Mouse (Mus musculus) cerebellum, adult 8-10 months (tissue): ENCODE results near the gene Snx30.

Source experiments
- DNase-seq: peaks from one replicate; pipeline ENCODE4 v3.0.0; 2022

Gene Snx30

DNA sequence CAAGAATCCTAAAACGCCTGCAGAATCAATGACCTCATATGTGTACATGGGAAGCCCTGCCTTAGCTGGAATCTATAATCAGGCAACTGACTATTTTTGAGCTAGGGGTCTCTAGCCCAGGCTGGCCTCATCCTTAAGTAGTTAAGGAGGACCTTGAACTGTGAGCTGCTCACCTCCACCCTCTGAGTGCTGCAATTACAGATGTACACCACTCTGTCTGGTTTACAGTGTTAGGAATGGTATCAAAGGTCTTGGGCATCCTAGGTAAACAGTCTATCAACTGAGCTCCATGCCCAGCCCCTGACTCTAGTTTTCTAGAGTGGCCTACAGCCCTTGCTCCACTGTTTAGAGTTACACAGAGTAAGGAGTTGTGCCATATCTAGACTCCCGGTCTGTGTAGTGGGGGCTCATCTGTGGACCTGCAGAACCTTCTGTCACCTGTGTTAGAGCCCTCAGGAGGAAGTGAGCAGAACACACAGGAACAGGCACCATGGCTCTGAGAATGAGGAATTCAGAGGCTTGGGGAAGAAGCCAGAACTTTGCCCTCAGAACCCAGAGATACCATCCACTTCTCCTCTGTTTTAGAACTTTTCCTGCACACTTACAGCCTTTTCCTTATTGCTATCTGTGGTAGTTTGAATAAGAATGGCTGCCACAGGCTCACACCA lies 9.7 kb upstream of the Snx30 start:
- DNase-seq = no peak

DNA sequence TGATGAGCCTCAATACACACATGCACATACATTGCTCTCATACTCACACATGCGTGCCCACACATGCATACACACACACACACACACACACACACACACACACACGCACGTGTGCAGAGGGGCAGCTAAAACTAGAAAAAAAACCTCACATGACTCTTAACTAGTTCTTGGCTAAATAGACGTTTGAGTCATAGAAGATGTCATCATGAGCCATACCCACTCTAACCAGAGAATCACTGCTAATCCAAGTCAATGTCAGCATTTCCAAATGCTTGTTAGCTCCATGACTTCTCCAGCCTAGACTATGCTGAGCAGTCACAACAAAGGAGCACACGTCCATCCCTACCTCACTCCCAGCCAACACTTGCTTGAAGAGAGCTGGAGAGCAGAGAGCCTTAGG lies 5.5 kb upstream of the Snx30 start:
- no peak for DNase-seq

DNA sequence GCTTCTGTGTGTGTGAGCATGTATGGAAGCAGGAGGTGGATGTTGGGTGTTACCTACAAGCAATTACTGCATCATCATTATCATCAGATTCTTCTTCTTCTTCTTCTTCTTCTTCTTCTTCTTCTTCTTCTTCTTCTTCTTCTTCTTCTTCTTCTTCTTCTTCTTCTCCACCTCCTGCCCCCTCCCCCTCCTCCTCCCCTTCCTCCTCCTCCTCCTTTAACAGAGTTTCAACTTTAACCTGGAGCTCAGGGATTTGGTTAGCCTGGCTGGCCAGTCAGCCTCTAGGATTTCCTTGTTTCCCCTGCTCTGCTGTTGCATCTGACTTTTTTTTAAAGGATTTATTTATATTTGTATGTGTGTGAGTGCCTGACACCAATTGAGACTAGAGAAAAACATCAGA lies 4.2 kb upstream of the Snx30 start, which contains the start of gene Inip:
TSS of gene Inip (minus strand) at position 101 of the 400 bp plus-strand sequence.
- no peak for DNase-seq

DNA sequence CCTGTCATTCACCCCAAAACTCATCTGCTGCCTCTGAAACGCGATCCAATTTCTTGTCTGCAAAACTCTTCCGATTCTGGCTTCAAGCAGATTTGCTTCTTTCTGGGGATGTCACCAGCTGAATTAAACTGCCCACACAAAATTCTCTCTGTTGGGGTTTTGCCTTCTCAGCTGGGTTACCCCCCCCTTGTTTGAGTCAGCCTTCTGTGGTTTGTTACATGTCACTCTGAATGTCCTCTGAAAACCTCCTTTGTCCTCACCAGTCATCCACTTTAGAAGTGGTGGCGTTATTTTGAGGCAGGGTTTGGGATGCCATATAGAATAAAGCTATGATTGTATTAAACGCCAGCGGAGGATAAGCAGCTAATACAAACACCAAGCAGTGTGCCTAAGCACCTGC lies 3.5 kb upstream of the Snx30 start:
- DNase-seq = no peak

DNA sequence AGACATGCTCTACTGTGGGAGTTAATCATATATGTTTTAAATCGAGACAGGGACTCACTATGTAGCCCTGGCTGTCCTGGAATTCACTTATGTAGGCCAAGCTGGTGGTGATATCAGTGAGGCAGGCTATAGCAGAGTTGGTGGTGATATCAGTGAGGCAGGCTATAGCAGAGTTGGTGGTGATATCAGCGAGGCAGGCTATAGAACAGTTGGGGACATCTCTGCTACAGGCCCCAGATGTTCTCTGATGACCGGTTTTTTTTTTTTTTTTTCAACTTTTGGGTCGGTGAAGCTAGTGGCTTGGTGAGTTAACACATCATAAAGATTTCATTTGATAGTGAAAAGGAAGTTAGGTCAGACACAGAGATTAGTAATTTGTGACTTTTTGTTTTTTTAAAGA lies 2.8 kb upstream of the Snx30 start:
- DNase-seq = no peak

DNA sequence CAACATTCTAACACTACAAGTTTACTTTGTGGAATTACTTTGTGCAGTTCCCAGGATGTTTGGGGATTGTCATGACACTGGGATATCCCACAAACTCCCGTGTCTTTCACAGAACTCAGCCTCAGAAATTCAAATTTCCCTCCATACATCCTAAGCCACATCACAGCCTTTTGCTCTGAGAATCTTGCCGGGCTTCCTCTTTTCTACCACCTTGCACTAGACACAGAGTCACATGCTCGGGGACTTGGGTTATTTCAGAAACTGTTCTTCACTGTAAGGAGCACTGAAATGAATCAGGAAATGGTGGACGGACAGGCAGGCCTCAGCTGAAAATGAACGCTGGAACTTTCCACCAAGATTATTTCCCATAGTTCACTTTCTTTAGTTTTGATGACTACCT lies 2.3 kb upstream of the Snx30 start:
- no peak for DNase-seq

DNA sequence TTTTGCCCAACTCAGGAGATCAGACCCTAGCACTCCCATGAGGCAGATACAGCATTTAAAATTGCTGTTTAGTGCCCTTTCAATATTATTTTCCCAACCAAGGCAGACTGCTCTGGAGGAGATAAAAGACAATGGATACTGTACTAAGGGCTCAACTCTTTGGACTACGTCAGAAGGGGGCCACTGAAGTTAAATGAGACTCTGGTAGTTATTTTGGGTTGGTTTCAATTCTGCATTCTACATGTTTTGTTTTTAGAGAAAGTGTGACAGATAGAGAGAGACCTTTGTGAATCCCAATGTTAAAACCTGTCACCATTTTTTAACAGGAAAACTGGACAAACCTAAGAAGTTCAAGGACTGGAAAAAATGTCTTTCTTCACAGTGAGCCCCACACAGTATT lies 886 bp upstream of the Snx30 start:
- no peak for DNase-seq

DNA sequence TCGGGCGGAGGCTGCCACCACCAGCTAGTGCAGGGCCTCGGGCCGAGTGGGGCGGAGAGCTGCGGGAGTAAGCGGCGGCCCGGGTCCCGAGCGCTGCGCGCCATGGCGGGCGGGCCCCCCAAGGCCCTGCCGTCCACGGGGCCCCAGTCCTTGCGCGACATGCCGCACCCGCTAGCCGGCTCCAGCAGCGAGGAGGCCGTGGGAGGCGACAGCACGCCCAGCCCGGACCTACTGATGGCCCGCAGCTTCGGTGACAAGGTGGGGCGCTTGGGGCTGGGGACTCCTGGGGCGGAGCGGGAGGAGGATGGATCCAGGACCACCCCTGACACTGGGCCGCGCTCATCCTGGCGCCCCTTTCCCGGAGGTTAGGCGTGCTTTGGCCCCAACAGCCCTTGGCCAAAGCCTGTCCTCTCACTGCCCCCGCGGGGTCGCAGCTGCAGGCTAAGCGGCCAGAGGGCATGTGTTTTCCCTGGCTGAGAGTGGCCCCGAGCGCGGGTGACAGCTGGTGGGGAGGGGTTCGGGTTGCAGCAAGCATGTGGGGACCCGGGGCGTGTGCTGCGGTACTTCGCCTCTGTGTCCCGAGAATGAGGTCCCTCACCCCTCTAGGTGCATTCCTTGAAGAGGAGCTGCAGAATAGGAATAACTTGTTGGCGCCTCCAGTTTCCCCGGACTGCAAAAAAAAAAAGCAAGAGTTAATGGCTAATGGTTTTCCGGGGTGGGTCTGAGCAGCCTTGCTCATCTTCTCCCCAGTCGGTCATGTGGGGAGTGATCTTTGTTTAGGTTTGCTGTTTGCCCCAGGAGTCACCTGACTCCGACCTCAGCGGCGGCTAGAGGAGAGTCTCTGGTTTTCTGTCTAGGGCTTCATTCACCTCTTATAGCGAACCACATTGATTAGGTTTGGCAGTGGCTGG lies 583 bp downstream of the Snx30 start:
- DNase-seq = peak; percentile 65

DNA sequence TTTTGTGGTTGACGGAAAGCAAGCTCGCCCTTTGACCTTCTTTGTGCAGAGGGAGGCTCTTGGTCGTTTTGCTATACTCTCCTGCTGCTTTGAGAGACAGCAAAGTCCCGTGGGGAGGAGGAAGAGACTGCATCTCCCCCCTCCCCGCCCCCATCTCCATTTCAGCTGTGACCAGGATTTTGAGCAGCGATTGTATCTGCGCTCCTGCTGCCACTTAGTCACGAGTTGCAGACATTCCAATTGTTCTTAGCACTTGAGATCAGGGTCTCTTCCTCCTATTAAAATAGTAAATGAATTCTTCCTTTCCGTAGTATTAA lies 1.2 kb downstream of the Snx30 start:
- no peak for DNase-seq

DNA sequence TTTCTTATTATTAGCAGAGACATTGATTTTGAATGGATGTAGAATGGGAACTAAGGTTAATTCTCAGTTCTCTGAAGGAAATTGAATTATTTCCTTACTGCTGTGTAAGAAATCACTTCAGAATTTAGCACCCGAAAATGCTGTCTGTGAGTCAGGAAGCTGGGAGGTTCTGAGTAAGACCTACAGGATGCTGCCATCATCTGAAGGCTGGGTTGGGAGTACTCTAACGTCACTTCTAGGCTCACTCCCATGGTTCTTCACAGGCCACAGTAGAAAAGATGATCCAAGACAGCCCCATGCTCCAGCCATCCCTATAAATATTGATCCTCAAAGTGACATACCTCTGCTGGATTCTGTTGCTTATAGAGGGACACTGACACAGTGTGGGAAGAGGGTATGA lies 1.9 kb downstream of the Snx30 start:
- peak; percentile 23 for DNase-seq

DNA sequence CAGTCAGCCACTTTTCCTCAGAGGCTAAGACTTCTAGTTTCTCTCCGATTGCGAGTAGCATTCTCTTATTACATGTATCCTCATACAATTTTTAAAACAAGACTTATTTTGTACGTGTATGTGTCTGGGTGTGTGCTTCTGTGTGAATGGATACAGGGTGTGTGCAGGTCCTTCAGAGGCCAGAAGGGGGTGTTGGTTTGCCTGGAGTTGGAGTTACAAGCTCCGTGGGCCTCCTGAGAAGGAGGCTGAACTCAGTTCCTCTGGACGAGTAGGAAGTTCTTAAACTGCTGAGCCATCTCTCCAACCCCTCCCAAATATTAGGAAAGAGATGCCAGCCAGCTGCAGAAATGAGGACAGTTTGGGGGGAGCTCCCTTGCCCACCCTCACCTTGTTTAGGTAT lies 2.8 kb downstream of the Snx30 start:
- DNase-seq = peak; percentile 39

DNA sequence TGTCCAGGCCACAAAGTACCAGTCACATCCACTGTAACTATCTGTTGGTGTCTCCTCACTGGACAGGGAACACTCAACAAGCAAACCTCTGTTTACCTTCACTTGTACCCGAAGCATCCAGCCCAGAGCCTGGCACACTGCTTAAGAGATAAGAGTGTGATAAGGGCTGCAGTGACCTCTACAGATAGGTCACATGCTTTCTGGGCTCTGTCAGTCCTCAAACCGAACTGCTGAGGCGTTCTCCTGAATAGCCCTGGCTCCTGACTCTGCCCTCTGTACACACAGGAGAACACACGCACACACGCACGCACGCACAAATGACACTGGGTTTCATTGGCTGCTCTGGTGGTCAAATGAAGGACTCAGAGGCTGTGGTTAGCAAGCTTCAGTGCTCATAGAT lies 8.5 kb downstream of the Snx30 start:
- DNase-seq = peak; percentile 9

DNA sequence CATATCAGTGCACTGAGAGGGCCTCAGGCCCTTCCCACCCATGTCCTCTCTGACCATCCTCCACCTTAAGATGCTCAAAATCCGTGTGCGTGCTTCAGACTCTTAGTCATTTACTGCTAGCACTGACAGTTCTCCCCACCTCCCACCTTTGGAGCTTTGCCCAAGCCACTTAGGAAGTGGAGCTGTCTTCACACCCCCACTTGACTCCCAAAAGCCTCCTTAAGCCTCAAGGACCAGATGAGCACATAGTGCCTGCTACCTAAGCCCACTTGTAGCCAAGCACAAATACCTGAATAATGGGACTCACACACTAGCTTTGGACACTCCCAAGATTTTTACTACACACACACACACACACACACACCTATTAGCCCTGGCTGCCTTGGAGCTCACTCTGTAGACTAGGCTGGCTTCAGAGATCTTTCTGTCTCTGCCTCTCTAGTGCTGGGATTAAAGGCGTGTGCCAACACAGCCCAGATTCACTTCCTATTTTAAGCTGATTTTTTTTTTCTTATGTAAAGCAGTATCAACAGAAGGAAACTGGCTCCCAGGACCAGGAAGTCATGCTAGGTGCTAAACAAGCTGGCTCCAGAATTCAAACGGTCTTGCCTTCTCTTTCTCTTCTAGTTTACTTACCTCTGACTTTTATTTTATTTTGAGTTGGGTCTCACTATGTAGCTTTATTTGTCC lies 9.6 kb downstream of the Snx30 start:
- DNase-seq = peak; percentile 27

DNA sequence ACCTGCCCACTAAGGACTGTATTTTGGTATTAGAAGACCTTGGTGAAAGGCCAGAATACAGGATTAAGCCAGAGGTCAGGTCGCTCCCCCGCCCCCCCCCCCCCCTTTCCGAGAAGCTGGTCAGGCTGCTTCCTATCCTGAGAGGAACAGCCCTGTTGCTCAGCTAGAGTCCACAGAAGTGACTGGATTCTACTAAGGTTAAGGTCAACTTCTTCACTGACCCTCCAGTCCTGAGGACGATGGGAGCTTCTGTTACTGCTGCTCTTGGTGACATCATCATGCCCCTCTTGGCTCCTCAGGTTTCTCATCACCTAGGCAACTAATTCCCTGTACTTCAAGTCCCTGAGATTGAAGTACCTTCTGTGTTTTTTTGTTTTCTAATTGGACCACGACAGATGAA lies 10.4 kb downstream of the Snx30 start:
- DNase-seq = peak; percentile 11

DNA sequence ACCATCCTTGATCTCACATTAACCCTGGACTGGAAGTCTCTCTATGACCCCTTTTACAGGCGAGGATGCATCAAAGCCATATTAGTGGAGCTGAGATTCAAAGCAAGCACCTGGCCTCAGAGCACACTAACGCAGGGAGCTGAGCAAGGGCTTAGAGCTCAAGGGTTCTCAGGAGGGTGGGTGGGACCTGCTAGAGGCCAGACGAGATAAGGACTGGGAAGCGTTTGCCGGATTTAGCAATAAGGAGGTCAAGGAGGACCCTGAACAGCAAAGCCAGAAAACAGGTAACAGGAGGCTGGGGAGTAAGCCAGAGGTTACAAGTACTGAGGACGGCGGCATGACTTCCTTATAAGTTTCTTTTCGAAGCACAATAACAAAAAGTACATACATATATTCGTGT lies 10.8 kb downstream of the Snx30 start:
- DNase-seq = peak; percentile 15

DNA sequence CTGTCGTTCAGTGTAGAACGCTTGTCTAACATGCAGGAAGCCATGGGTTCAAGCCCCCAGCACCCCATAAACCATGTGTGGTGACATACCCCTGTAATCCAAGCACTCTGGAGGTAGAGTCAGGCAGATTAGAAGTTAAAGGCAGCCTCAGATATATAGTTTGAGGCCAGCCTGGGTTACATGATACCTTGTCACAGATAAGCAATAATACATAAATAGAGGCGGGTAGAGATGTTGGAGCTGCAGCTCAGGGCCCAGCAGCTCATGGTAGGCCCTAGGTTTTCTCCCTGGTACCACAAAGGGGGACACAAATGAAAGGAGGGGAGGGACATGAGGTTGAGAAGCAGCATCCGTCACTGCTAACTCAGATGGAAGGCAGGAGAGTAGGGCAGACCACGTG lies 12.2 kb downstream of the Snx30 start:
- DNase-seq = no peak

DNA sequence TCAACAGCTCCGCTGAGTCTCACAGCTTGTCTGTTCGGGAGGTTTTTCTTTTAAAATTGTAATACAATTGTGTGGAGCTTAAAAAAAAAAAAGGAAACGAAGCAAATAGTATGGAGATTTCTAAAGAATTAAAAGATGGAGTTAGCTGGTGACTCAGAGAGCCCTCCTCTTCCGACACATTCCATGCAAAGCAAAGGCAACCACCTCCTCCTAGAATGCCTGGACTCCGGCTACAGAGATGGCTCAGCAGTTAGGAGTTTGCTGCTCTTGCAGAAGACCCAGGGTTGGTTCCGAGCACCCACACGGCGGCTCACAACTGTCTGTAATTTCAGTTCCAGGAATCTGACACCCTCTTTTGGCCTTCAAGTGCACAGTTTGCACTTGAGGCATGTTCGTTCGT lies 12.9 kb downstream of the Snx30 start:
- DNase-seq = no peak

DNA sequence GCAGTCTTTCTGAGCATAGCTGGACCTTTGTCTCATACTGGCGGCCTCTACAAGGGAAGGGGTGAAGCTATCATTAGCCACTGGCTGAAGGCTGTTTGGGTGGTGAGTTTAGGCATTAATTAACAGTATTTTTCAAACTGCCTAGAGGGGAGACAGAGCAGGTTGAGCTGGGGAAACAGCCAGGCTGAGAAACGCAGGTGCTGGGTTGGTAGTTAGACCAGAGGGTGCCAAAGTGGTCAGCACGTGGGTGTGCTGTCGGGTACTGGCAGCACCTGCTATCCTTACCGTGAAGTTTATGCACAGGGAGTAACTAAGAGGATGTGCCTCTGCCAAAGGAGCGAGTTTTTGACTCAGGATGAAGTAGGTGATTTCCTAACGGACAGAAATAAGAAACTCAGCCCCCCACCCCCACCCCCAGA lies 13.4 kb downstream of the Snx30 start:
- DNase-seq = no peak

DNA sequence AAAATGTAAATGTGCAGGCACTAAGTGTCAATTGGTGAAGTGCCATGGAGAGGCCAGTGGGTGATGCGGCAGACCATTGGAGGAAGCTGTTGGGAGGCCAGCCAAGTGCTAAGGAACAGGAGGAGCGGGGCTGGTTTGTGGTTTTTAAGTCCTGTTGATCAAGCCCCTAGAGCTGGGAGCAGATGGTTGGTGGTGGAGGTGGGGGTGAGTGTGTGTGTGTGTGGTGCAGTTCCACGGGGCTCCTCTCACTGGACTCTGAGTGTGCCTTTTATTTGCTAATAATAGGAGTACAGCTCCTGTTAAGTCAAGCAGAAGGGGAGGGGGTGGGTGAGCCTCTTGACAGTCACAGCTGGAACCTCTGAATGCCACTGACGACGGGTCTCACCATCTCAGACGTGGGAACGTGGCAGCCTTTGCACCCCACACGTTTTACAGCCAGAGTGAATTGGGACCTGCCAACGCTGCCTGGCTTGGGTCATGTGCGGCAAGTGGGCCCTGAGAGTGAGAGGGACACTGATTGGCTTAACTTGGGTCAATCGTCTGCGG lies 13.9 kb downstream of the Snx30 start:
- no peak for DNase-seq

DNA sequence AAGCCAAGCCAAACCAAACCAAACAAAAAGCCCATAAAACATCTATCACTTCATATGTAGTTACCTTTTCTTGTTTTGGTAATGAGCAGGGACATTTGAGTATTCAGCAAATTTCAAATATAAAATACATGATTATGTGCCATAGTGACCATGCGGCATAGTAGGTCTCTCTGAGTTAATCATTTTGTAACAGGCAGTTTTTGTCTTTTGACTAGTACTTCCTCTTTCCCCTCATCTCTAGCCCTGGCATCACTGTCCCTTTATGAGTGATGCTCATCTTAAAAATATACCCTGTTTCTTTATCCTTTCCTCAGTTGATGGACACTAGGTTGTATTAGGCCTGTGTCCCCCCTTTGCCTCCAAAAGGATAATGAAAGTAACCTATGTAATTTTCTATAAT lies 15.9 kb downstream of the Snx30 start:
- DNase-seq = no peak

DNA sequence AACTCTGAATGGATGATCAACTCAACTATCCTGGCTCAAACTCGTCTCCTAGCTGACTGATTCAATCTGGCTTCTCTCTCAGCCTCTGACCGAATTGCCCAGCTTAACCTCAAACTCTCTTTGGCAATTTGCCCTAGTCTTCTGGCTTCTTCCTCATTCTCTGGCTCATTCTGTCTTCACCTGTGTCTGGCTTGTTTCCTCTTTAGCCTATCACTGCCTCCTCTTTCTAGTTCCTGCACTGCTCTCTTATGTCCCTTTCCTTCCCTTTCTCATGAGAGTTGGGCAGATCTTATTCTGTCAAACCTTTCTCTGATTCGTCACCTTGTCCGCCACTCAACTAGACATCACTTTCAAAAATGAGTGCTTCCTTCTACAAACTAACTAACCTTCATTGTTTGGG lies 16.5 kb downstream of the Snx30 start:
- DNase-seq = no peak

DNA sequence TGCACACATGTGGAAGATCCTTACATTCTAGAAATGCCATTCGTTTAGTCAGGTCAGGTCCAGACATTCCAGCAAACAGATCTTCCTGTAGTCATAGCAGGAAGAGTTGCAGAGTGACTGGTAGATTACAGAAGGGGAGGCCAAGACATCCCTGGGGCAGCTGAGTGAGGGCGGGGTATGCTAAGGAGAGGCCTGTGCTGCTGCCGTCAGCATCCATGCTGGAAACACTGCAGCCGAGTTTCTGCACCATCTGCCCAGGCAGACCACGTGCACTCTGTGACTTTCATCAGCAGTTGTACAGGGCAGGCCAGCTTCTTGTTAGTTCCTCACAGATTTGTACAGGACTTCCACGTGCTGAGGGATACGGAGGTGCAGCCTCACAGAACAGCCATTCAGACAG lies 17.8 kb downstream of the Snx30 start:
- peak; percentile 76 for DNase-seq

DNA sequence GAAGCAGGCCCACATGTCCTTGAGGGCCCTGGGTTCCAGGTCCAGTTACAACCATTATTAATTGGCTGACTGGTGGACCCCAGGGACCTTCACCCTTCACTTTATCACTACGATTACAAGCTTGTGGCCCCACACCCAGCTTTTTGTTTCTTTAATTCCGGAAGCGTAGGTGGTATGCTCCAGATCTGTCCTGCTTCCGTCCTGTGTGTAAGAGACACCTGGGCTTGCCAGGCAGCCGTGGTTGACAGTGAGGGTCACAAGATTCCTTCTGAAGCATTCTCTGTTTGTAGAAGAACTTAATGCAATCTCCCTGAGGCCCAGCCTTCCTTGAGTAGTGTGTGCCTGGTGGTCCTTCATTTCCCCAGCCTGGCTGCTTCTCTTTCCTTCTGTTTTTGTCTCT lies 19.2 kb downstream of the Snx30 start:
- no peak for DNase-seq

DNA sequence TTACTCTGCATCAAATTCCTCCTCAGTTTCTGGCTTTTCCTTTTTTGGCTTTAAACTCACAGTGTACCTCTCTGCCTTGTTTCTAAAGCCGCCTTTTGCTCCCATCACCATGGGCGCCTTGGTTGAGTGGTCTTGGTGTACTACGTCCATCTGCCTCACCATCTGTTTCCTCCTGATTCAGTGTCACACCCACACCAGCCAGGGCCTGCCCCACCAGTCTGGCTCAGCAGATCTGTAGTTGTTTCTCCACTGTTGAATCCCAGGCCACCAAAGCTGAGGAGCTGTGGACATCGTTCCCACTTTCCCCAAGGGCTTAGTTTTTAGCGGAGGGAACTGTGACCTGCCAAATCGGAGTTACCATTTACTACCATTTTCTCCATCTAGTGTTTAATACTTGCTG lies 20.0 kb downstream of the Snx30 start:
- DNase-seq = peak; percentile 92
